Mouse (Mus musculus) stomach, postnatal 0 days (tissue): Measurements from ENCODE around the gene Alppl2. TPM values are rescaled to one million over a fixed set of nuclear protein-coding genes. Genes with fewer than 3 reads are reported as not detected.

Experiments used
- ATAC-seq: fragments of 200-750 bp; cut with Nextera tagmentation; 2 replicates; pipeline ENCODE4 v1.8.0; 2017; ENCODE audit not compliant: low FRiP score, low TSS enrichment
- DNase-seq: peaks from one replicate; pipeline ENCODE4 v3.0.0-alpha.2; 2016; ENCODE audit warnings: low spot score
- H3K27ac ChIP-seq: fragments of 300-500 bp; sonication (generic); replicated peaks from 2 replicates; pipeline ENCODE4 v1.5.1; 2014; ENCODE audit warnings: mild to moderate bottlenecking, control low read depth
- H3K27me3 ChIP-seq: fragments of 300-500 bp; sonication (generic); 2 replicates; pipeline ENCODE4 v1.6.1; 2014; ENCODE audit warnings: low read length; ENCODE audit not compliant: control insufficient read depth, insufficient read depth
- H3K36me3 ChIP-seq: fragments of 300-500 bp; sonication (generic); 2 replicates; pipeline ENCODE4 v1.6.1; 2014; ENCODE audit warnings: low read length, mixed read lengths; ENCODE audit not compliant: control insufficient read depth, insufficient read depth
- H3K4me1 ChIP-seq: fragments of 300-500 bp; sonication (generic); replicated peaks from 2 replicates; pipeline ENCODE4 v1.6.1; 2014; ENCODE audit warnings: antibody characterized with exemption; ENCODE audit not compliant: control insufficient read depth, insufficient read depth
- H3K4me2 ChIP-seq: fragments of 300-500 bp; sonication (generic); replicated peaks from 2 replicates; pipeline ENCODE4 v1.6.1; 2014; ENCODE audit warnings: low read depth, mild to moderate bottlenecking, control low read depth, moderate library complexity
- H3K4me3 ChIP-seq: fragments of 300-500 bp; sonication (generic); 2 replicates; pipeline ENCODE4 v1.5.1; 2014; ENCODE audit warnings: low read depth, low read length, control low read depth
- H3K9ac ChIP-seq: fragments of 300-500 bp; sonication (generic); 2 replicates; pipeline ENCODE4 v1.6.1; 2014; ENCODE audit warnings: mild to moderate bottlenecking, low read length, control low read depth, mixed read lengths
- H3K9me3 ChIP-seq: fragments of 300-500 bp; sonication (generic); 2 replicates; pipeline ENCODE4 v1.6.1; 2016; ENCODE audit warnings: low read length; ENCODE audit not compliant: control insufficient read depth
- CTCF ChIP-seq: IDR thresholded peaks from 2 replicates; pipeline ENCODE4 v1.5.1; 2016; ENCODE audit warnings: antibody characterized with exemption, low read depth, mild to moderate bottlenecking, moderate library complexity
- EP300 ChIP-seq: optimal IDR thresholded peaks from 2 replicates; pipeline ENCODE3; 2016; ENCODE audit warnings: antibody characterized with exemption
- WGBS: fragments of 180-500 bp; shearing (Covaris S2); extraction: QIAGEN DNeasy Blood & Tissue Kit; methylation state at CpG from one replicate; pipeline ENCODE4 v1.1.7; 2014; 5-methylcytosine and 5-hydroxymethylcytosine counted together
- polyA plus RNA-seq: library from polyadenylated mRNA; unstranded; fragments of >200 nt; fragmentation: Nextera tagmentation; extraction: Ambion mirVana; gene quantifications from 2 replicates; pipeline ENCODE4 v1.2.1, GENCODE M21; 2015

Gene Alppl2
- polyA plus RNA-seq, 1 experiment from 2014 or later: not detected

DNA sequence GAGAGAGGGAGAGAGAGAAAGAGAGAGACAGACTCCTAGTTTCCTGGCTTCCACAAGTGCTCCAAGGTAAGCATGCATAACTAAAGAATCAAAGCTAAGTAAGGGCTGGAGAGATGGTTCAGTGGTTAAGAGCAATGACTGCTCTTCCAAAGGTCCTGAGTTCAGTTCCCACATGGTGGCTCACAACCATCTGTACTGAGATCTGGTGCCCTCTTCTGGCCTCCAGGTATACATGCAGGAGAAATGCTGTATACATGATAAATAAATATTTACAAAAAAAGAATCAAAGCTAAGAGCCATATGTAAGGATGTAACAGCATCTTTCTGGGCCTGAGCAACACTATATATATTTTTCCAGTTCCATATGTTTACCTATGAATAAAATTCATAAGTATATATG lies 28.8 kb downstream of the Alppl2 start:
- no peaks in the 10 kb centered on the region for H3K9me3 ChIP-seq
- H3K4me2 ChIP-seq: no peak overlapping the region
- H3K4me3 ChIP-seq: no peak overlapping the region
- ATAC-seq (no peak), DNase-seq (no peak)
- H3K27ac ChIP-seq: no peak overlapping the region
- H3K4me1 ChIP-seq: no peaks in the 10 kb centered on the region
- no peak overlapping the region for H3K9ac ChIP-seq
- H3K27me3 ChIP-seq: no peaks in the 10 kb centered on the region
- TF ChIP-seq CTCF (peak; percentile 39), EP300 (no peak)
- no peaks in the 10 kb centered on the region for H3K36me3 ChIP-seq

DNA sequence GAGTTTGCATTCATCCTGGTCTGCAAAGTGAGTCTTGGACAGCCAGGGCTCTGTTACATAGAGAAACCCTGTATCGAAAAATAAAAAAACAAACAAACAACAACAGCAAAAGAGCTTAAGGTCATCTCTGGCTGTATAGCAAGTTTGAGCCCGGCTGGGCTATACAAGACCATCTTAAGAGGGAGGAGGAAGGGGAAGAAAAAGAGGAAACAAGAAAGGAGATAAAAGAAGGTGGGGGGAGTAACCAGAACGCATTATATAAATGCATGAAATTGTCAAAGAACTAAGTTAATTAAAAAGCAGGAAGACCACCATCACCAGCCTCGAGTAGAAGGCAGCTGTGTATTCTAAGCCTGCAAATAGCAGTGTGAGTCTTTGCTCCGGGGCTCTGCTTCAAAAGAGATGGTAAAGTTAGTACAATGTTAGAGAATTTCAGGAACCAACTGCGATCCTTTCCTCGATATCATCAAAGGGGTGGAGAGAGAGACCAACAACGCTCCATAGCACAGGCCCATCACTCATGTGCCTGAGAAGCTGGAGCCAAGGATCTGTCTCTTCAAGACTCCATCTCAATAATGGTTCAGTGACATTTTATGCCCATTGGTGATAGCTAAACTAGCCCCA lies 30.6 kb downstream of the Alppl2 start:
- TF ChIP-seq CTCF (no peak), EP300 (no peak)
- Histone ChIP-seq H3K4me3 (no peak overlapping the region), H3K36me3 (no peaks in the 10 kb centered on the region), H3K9me3 (no peaks in the 10 kb centered on the region), H3K4me1 (no peaks in the 10 kb centered on the region), H3K4me2 (no peak overlapping the region), H3K27ac (no peak overlapping the region), H3K9ac (no peak overlapping the region), H3K27me3 (no peaks in the 10 kb centered on the region)
- ATAC-seq (no peak), DNase-seq (no peak)
- 68% methylated on average over 8 of the region's 8 CpGs for WGBS

GRCm38 (mm10) chr1:87057075-87057474 lies 32.7 kb downstream of the Alppl2 start:
- DNase-seq: no peak
- H3K27me3 ChIP-seq: no peaks in the 10 kb centered on the region
- H3K9me3 ChIP-seq: no peaks in the 10 kb centered on the region
- 79% methylated on average over 4 of the region's 4 CpGs for WGBS
- H3K4me3 ChIP-seq: no peak overlapping the region
- H3K4me1 ChIP-seq: no peaks in the 10 kb centered on the region
- H3K27ac ChIP-seq: no peak overlapping the region
- H3K4me2 ChIP-seq: no peak overlapping the region
- no peaks in the 10 kb centered on the region for H3K36me3 ChIP-seq
- TF ChIP-seq CTCF (no peak), EP300 (no peak)
- ATAC-seq: no peak
- H3K9ac ChIP-seq: no peak overlapping the region

- Histone ChIP-seq H3K9me3 (no peaks in the 10 kb centered on the region), H3K4me1 (no peaks in the 10 kb centered on the region), H3K4me2 (no peak overlapping the region), H3K4me3 (no peak overlapping the region), H3K27me3 (no peaks in the 10 kb centered on the region), H3K9ac (no peak overlapping the region), H3K36me3 (no peaks in the 10 kb centered on the region), H3K27ac (no peak overlapping the region)
- ATAC-seq (peak; percentile 74), DNase-seq (peak; percentile 26)
- TF ChIP-seq EP300 (no peak), CTCF (peak; percentile 11; the same call in 1 of the 2 replicates)
- 60% methylated on average over 4 of the region's 4 CpGs for WGBS
Measured at GRCm38 (mm10) chr1:87051369-87051768, 38.4 kb downstream of the Alppl2 start.

DNA sequence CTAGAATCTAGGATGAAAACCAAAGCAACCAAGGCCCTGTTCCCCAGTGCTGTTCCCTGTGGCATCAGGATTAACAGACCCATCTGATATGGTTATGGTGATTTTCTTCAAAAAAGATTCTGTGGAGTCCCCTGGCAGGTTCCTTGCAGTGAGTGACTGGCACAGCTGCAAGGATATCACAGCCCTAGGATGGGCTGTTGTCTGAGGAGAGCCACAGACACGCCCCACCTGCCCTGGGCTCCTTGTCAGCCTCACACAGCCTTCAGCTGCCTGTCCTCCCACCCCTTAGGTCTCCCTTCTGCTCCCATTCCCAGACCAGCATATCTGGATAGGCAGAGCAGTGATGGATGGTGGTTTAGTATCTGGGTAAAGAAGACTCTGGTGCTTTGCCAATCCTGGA lies 39.0 kb downstream of the Alppl2 start:
- WGBS: 65% methylated on average over 1 of the region's 1 CpGs
- no peak for ATAC-seq
- no peak overlapping the region for H3K4me2 ChIP-seq

DNA sequence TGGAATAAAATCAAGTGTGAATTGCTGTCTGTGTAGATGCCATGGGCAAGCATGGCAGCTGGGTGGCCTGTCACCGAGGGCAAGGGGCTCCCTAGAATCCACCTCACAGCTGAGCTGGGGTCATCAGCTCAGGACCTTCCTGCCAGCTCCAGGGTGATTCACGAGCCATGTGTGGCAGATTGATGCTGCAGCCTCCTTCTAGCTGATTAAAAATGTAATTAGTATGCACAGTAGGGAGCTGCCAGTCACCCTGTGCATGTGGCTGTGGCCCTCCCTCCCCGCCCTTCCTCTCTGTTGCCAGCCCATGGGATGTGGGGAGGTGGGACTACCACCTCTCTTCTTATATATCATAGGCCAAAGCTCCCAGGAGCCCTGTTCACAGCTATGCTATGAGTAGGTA lies 39.7 kb downstream of the Alppl2 start:
- Histone ChIP-seq H3K9ac (no peak overlapping the region), H3K27me3 (no peaks in the 10 kb centered on the region), H3K27ac (no peak overlapping the region), H3K4me2 (no peak overlapping the region), H3K36me3 (no peaks in the 10 kb centered on the region), H3K9me3 (no peaks in the 10 kb centered on the region), H3K4me1 (no peaks in the 10 kb centered on the region), H3K4me3 (no peak overlapping the region)
- no peak for TF ChIP-seq CTCF
- TF ChIP-seq EP300: no peak
- 76% methylated on average over 3 of the region's 3 CpGs for WGBS
- DNase-seq (no peak), ATAC-seq (no peak)

More for the DNA sequence above, 39.0 kb downstream of the Alppl2 start:
- H3K4me3 ChIP-seq: no peak overlapping the region
- no peak overlapping the region for H3K9ac ChIP-seq
- TF ChIP-seq EP300 (no peak), CTCF (no peak)
- H3K4me1 ChIP-seq: no peaks in the 10 kb centered on the region
- no peaks in the 10 kb centered on the region for H3K36me3 ChIP-seq
- no peak overlapping the region for H3K27ac ChIP-seq
- H3K9me3 ChIP-seq: no peaks in the 10 kb centered on the region
- no peaks in the 10 kb centered on the region for H3K27me3 ChIP-seq
- no peak for DNase-seq
